8 mouse cellular contexts compared by ENCODE assay signal in genomic region chr9:57502911-57503621, GRCm38 (mm10). TPM values are rescaled to one million over a fixed set of nuclear protein-coding genes. Genes with fewer than 3 reads are reported as not detected.
DNase-seq lines count a peak whose midpoint lies in the region; ATAC-seq and TF ChIP-seq lines count a peak whose summit lies in the region.

No protein-coding gene starts in this region.

- peak overlapping the region; percentile 46; the same call in 1 of the 2 replicates for H3K27ac ChIP-seq in layer of hippocampus, adult 2 months
- no peak overlapping the region for H3K27ac ChIP-seq in heart, postnatal 0 days (ENCODE audit: low read depth)
- no peak overlapping the region for H3K27ac ChIP-seq in midbrain, embryonic 10.5 days (replicated peaks)

- peak overlapping the region; percentile 69 for H3K4me2 ChIP-seq in heart, postnatal 0 days (ENCODE audit: low read depth, low read length)

- H3K27me3 ChIP-seq in heart, postnatal 0 days (ENCODE audit: control insufficient read depth, insufficient read depth, low read length) = peaks cover 39% of the 10 kb centered on the region
- peaks cover 93% of the 10 kb centered on the region for H3K27me3 ChIP-seq in midbrain, embryonic 10.5 days (ENCODE audit: low read depth, poor library complexity, severe bottlenecking)

- TF ChIP-seq EP300 in heart, postnatal 0 days (IDR thresholded peaks at IDR 0.05; ENCODE audit: low read depth) = no peak

- no peaks in the 10 kb centered on the region for H3K36me3 ChIP-seq in heart, postnatal 0 days (replicated peaks; ENCODE audit: control insufficient read depth, insufficient read depth, low read length)
- no peaks in the 10 kb centered on the region for H3K36me3 ChIP-seq in midbrain, embryonic 10.5 days

- H3K9ac ChIP-seq in heart, postnatal 0 days (replicated peaks; ENCODE audit: low read depth, low read length) = no peak overlapping the region

- WGBS in heart, postnatal 0 days = 12% methylated on average over 23 of the region's 23 CpGs
- 3% methylated on average over 23 of the region's 23 CpGs for WGBS in midbrain, embryonic 10.5 days

- peaks cover 28% of the 10 kb centered on the region for H3K4me1 ChIP-seq in heart, postnatal 0 days (ENCODE audit: control insufficient read depth, insufficient read depth)
- H3K4me1 ChIP-seq in midbrain, embryonic 10.5 days = peaks cover 53% of the 10 kb centered on the region

- ATAC-seq in heart, postnatal 0 days (ENCODE audit: insufficient read depth, low read depth) = no peak

- DNase-seq in layer of hippocampus, adult 2 months (ENCODE audit: low spot score in 2 of 2) = no peak
- DNase-seq in layer of hippocampus, postnatal 10 days (ENCODE audit: low spot score in 2 of 2) = no peak
- DNase-seq in embryo, embryonic 10.5 days (ENCODE audit: low spot score) = peak; percentile 29
- no peak for DNase-seq in heart, postnatal 0 days (ENCODE audit: low spot score)
- peak; percentile 56 for DNase-seq in midbrain, embryonic 10.5 days (ENCODE audit: low spot score)
- no peak for DNase-seq in spleen, postnatal 4 days (ENCODE audit: low spot score in 2 of 2)
- no peak for DNase-seq in thymus, postnatal 36 days
- no peak for DNase-seq in layer of hippocampus, adult 9-10 months (ENCODE audit: low spot score)

- no peaks in the 10 kb centered on the region for H3K9me3 ChIP-seq in heart, postnatal 0 days (replicated peaks; ENCODE audit: control insufficient read depth, low read length)
- H3K9me3 ChIP-seq in midbrain, embryonic 10.5 days (replicated peaks) = no peaks in the 10 kb centered on the region

- TF ChIP-seq CTCF in layer of hippocampus, adult 2 months (conservative IDR thresholded peaks at IDR 0.05) = no peak
- no peak for TF ChIP-seq CTCF in heart, postnatal 0 days (IDR thresholded peaks at IDR 0.05; ENCODE audit: low read depth)

- H3K4me3 ChIP-seq in layer of hippocampus, adult 2 months = peak overlapping the region; percentile 47
- peak overlapping the region; percentile 41 for H3K4me3 ChIP-seq in heart, postnatal 0 days (ENCODE audit: low read depth, low read length)
- peak overlapping the region; percentile 59 for H3K4me3 ChIP-seq in midbrain, embryonic 10.5 days

RNA-seq across cellular contexts. Expression of gene Rpp25, which starts 0.8 kb away (rescaled TPM):
- 10 to 100 TPM in 1 of 2 experiments, 1 to 10 TPM in 1; 9.5 to 10.2 TPM for total RNA-seq in layer of hippocampus, adult 2 months (2021)
- total RNA-seq in layer of hippocampus, postnatal 10 days (2021) = 10 to 100 TPM; 11.5 to 11.7 TPM
- 13.8 and 21.3 TPM in 2 replicates for total RNA-seq in heart, postnatal 0 days (2014; rRNA removed; ENCODE audit: low replicate concordance)
- 11.3 and 15.0 TPM in 2 replicates for polyA plus RNA-seq in heart, postnatal 0 days (2015; fragmentation: Nextera tagmentation; extraction: Ambion mirVana)
- polyA plus RNA-seq in midbrain, embryonic 10.5 days (2016; fragmentation: Nextera tagmentation; extraction: Ambion mirVana) = 2.5 and 9.3 TPM in 2 replicates

RNA-seq across cellular contexts. Expression of gene Cox5a, which starts 18.0 kb away (rescaled TPM):
- 100 to 1,000 TPM; 372 to 376 TPM for total RNA-seq in layer of hippocampus, adult 2 months (2021)
- 100 to 1,000 TPM; 486 to 497 TPM for total RNA-seq in layer of hippocampus, postnatal 10 days (2021)
- 1,146 and 1,154 TPM in 2 replicates for total RNA-seq in heart, postnatal 0 days (2014; rRNA removed; ENCODE audit: low replicate concordance)
- 4,139 and 4,337 TPM in 2 replicates for polyA plus RNA-seq in heart, postnatal 0 days (2015; fragmentation: Nextera tagmentation; extraction: Ambion mirVana)
- polyA plus RNA-seq in midbrain, embryonic 10.5 days (2016; fragmentation: Nextera tagmentation; extraction: Ambion mirVana) = 705 and 737 TPM in 2 replicates

RNA-seq across cellular contexts. Expression of gene Fam219b, which starts 34.3 kb away (rescaled TPM):
- 10 to 100 TPM; 19.9 to 25.7 TPM for total RNA-seq in layer of hippocampus, adult 2 months (2021)
- total RNA-seq in layer of hippocampus, postnatal 10 days (2021) = 10 to 100 TPM; 24.6 to 28.8 TPM
- total RNA-seq in heart, postnatal 0 days (2014; rRNA removed; ENCODE audit: low replicate concordance) = 4.5 and 9.2 TPM in 2 replicates
- 8.0 and 8.8 TPM in 2 replicates for polyA plus RNA-seq in heart, postnatal 0 days (2015; fragmentation: Nextera tagmentation; extraction: Ambion mirVana)
- 16.8 and 19.4 TPM in 2 replicates for polyA plus RNA-seq in midbrain, embryonic 10.5 days (2016; fragmentation: Nextera tagmentation; extraction: Ambion mirVana)

RNA-seq across cellular contexts. Expression of gene Scamp5, which starts 35.2 kb away (rescaled TPM):
- total RNA-seq in layer of hippocampus, adult 2 months (2021) = 100 to 1,000 TPM; 365 to 385 TPM
- total RNA-seq in layer of hippocampus, postnatal 10 days (2021) = 100 to 1,000 TPM; 345 to 387 TPM
- 16.1 and 19.6 TPM in 2 replicates for total RNA-seq in heart, postnatal 0 days (2014; rRNA removed; ENCODE audit: low replicate concordance)
- 7.0 TPM in 2 replicates for polyA plus RNA-seq in heart, postnatal 0 days (2015; fragmentation: Nextera tagmentation; extraction: Ambion mirVana)
- 17.3 and 26.3 TPM in 2 replicates for polyA plus RNA-seq in midbrain, embryonic 10.5 days (2016; fragmentation: Nextera tagmentation; extraction: Ambion mirVana)

RNA-seq across cellular contexts. Expression of gene Mpi, which starts 49.5 kb away (rescaled TPM):
- total RNA-seq in layer of hippocampus, adult 2 months (2021) = 10 to 100 TPM; 72.5 to 77.6 TPM
- total RNA-seq in layer of hippocampus, postnatal 10 days (2021) = 10 to 100 TPM; 70.4 to 76.5 TPM
- total RNA-seq in heart, postnatal 0 days (2014; rRNA removed; ENCODE audit: low replicate concordance) = 130 TPM in 2 replicates
- polyA plus RNA-seq in heart, postnatal 0 days (2015; fragmentation: Nextera tagmentation; extraction: Ambion mirVana) = 97.7 and 99.1 TPM in 2 replicates
- 64.7 and 74.4 TPM in 2 replicates for polyA plus RNA-seq in midbrain, embryonic 10.5 days (2016; fragmentation: Nextera tagmentation; extraction: Ambion mirVana)

Comparison
In these comparisons a context has a peak if more than half of its experiments do, and no peak if none do; other contexts are left out.
1. DNase-seq: peak in embryo, embryonic 10.5 days (single experiment) and midbrain, embryonic 10.5 days (single experiment); none in layer of hippocampus, adult 2 months (0 of 2), layer of hippocampus, postnatal 10 days (0 of 2), heart, postnatal 0 days (single experiment), spleen, postnatal 4 days (0 of 2), thymus, postnatal 36 days (0 of 2) and layer of hippocampus, adult 9-10 months (single experiment).
2. Peak in every context shown above with its lines, with median percentiles within 50 percentile points of each other: H3K4me3 ChIP-seq.